Mouse (Mus musculus): Measurements from ENCODE around the gene Acpp. TPM values are rescaled to one million over a fixed set of nuclear protein-coding genes. Genes with fewer than 3 reads are reported as not detected.

Acpp gene
- polyA plus RNA-seq, 1 experiment from 2014 or later, result 0.10 TPM

DNA sequence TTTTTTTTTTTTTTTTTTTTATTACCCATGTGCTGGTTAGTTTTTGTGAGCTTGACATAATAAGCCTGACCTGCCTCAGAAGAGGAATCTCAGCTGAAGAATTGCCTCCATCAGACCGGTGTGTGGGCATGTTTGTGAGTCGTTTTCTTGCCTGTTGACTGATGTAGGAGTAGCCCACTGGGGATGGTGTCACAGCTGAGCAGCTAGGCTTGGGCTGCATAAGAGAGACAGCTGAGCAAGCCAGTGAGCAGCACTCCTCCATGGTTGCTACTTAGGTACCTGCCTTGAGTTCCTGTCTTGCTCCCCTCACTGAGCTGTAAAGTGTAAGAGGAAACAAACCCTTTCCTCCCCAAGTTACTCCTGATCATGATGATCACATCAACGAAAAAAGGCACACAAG is 67.6 kb downstream of the Acpp start:
- H3K27ac ChIP-seq, result no peak overlapping the region
- 70% methylated on average over 3 of the region's 3 CpGs for WGBS
- no peak overlapping the region for H3K4me3 ChIP-seq
- H3K4me2 ChIP-seq, result no peak overlapping the region
- H3K9ac ChIP-seq, result no peak overlapping the region
- H3K36me3 ChIP-seq, result no peaks in the 10 kb centered on the region
- H3K4me1 ChIP-seq (replicated peaks), result no peaks in the 10 kb centered on the region
- no peak for ATAC-seq (replicated peaks; ENCODE audit: insufficient number of reproducible peaks, insufficient read depth, low FRiP score, low read depth)
- no peaks in the 10 kb centered on the region for H3K9me3 ChIP-seq (replicated peaks)
- H3K27me3 ChIP-seq, result no peaks in the 10 kb centered on the region

DNA sequence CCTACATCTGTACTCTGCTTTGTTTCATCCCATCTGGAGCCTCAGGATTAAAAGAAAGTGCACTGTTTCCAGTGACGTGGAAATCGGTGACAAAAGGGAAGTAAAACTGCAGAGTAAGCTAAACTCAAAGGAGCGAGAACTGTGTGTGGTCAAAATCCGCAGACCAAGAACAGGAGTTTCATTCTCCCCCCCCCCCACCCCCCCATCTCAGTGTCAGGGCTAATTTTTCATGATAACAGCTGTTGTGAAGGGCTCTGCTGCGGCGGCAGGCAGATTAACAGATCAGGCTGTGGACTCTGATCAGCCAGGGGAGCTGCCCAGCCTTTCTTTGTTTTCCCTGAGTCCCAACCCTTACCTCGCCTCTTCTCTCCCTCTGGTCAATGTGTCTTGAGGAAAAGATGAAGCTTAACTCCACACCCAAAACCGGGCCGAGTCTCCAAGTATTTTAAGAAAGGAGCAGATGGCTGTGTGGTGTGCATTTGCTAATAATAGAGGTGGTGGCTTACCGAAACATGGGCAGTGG is 68.1 kb downstream of the Acpp start:
- 38% methylated on average over 10 of the region's 10 CpGs for WGBS
- no peak for ATAC-seq (replicated peaks; ENCODE audit: insufficient number of reproducible peaks, insufficient read depth, low FRiP score, low read depth)
- Histone ChIP-seq H3K4me3 (no peak overlapping the region), H3K36me3 (no peaks in the 10 kb centered on the region), H3K9ac (no peak overlapping the region), H3K4me2 (no peak overlapping the region), H3K9me3 (replicated peaks) (no peaks in the 10 kb centered on the region), H3K4me1 (replicated peaks) (no peaks in the 10 kb centered on the region), H3K27me3 (no peaks in the 10 kb centered on the region), H3K27ac (no peak overlapping the region)

DNA sequence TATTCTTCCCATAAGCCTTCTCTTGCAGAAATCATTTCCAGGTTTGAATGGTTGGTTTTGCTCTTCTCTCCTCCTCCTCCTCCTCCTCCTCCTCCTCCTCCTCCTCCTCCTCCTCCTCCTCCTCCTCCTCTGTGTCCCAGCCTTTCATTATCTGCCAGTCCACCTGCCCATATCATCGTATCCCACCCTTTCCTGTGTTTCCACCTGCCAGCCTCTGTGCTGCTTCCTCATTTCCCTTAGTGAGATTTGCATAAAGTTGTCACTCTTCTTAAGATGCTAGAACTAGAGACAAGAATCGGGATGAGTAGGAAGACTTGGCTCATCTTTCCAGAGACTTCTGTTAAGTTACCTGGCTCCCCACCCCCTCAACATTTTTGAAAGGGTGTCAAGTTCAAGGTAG is 73.0 kb downstream of the Acpp start:
- no peak for ATAC-seq (replicated peaks; ENCODE audit: insufficient number of reproducible peaks, insufficient read depth, low FRiP score, low read depth)
- peaks cover 15% of the 10 kb centered on the region for H3K4me1 ChIP-seq (replicated peaks)
- H3K4me3 ChIP-seq, result no peak overlapping the region
- H3K36me3 ChIP-seq, result no peaks in the 10 kb centered on the region
- H3K9me3 ChIP-seq (replicated peaks), result no peaks in the 10 kb centered on the region
- WGBS, result 63% methylated on average over 2 of the region's 2 CpGs
- no peak overlapping the region for H3K4me2 ChIP-seq
- no peak overlapping the region for H3K9ac ChIP-seq
- no peak overlapping the region for H3K27ac ChIP-seq
- no peaks in the 10 kb centered on the region for H3K27me3 ChIP-seq

DNA sequence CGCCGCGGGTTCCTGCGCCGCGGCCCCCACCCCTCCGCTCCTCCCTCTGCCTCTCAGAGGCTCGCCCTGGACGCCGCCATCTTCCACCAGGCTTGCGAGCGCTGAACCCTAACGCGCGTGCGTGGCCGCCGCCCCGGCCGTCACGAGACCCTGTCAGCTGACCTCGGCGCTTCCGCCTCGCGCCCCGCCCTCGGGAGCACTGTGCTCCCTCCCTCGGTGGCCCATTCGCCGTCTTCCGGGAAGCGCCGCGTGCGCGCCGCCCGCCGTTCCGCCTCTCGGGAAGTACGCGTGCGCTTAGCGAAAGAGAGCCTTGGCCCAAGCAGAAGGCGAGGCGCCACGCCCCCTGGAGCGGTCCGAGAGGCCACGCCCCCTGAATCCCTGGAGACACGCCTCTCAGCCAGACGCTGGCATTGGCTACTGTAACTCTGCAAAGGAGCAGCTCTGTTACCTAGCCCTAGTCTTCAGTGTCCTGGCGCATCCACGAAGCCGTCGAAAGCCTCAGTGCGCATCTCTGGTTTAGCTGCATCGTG is 74.7 kb downstream of the Acpp start, which contains the start of gene Dnajc13:
Gene Dnajc13 (minus strand): TSS at position 108 of the 530 bp plus-strand sequence.
- WGBS, result under 1% methylated on average over 60 of the region's 60 CpGs
- no peaks in the 10 kb centered on the region for H3K27me3 ChIP-seq
- peak within 1 kb of the TSS; percentile 90 for H3K9ac ChIP-seq
- H3K4me3 ChIP-seq, result peak within 1 kb of the TSS; percentile 99
- no peaks in the 10 kb centered on the region for H3K36me3 ChIP-seq
- H3K4me2 ChIP-seq, result peak within 1 kb of the TSS; percentile 83
- peaks cover 15% of the 10 kb centered on the region for H3K4me1 ChIP-seq (replicated peaks)
- no peaks in the 10 kb centered on the region for H3K9me3 ChIP-seq (replicated peaks)
- peak; percentile 94 for ATAC-seq (replicated peaks; ENCODE audit: insufficient number of reproducible peaks, insufficient read depth, low FRiP score, low read depth)
- H3K27ac ChIP-seq, result peak within 1 kb of the TSS; percentile 90

DNA sequence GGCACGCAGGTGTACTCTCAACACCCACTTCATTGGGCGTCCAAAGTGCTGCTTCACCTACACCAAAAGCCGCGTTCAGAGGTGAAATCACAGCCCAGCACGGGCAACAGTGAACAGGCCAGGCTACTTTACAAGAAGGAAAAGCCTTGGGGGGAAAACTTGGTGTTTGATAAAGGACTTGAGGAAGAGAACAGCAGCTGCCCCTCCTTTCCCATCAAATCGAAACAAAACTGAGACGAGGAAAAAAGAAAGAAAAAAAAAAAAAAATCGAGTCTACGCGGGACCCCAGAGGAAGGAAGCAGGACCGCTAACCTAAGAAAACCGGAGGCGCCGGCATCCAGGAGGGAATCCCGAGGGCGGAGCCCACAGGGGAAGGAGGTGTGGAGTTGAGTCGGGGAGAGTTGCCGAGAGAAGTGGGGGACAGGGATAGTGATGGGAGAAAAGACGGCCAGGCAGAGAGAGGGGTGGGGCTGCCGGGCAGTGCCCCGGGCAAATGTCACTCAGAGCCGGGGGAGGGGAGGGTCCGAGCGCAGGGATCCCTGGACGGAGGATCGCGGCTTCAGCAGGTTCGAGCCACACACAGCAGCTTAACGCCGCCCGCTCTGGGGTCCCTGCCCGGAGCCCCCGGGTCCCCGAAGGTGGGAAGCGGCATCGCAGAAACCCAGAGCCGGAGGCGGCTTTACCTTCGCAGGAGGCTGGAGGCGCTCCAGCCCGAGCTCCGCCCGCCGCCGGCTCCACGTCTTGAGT is 75.4 kb downstream of the Acpp start:
- Histone ChIP-seq H3K4me2 (peak overlapping the region; percentile 83), H3K27ac (peak overlapping the region; percentile 90), H3K9me3 (replicated peaks) (no peaks in the 10 kb centered on the region), H3K4me1 (replicated peaks) (peaks cover 15% of the 10 kb centered on the region), H3K36me3 (no peaks in the 10 kb centered on the region), H3K27me3 (no peaks in the 10 kb centered on the region), H3K4me3 (peak overlapping the region; percentile 99), H3K9ac (peak overlapping the region; percentile 90)
- peak; percentile 66 for ATAC-seq (replicated peaks; ENCODE audit: insufficient number of reproducible peaks, insufficient read depth, low FRiP score, low read depth)
- WGBS, result under 1% methylated on average over 36 of the region's 46 CpGs

DNA sequence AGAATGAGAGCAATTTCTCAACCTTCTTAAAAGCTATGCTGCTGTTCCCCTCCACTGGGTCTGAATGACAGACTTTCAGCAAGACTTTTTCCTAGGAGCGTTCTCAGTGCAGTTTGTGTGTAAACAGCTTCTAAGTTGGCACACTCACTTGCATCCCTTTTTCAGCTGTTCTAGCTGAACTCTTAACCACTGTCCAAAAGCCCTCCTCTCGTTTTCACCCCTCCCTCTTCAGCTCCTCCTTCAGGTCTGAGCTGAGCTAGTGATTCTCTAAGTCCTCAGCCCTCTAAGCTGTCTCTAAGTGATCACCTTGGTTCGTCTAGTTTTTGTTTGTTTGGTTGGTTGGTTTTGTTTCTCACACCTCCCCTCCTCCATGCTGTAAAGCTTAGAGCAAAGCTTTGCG is 77.2 kb downstream of the Acpp start:
- 63% methylated on average over 4 of the region's 4 CpGs for WGBS
- H3K27me3 ChIP-seq, result no peaks in the 10 kb centered on the region
- no peaks in the 10 kb centered on the region for H3K9me3 ChIP-seq (replicated peaks)
- peaks cover 15% of the 10 kb centered on the region for H3K4me1 ChIP-seq (replicated peaks)
- no peak overlapping the region for H3K9ac ChIP-seq
- H3K4me2 ChIP-seq, result no peak overlapping the region; the same call in 1 of the 2 replicates
- H3K27ac ChIP-seq, result peak overlapping the region; percentile 27; the same call in 1 of the 2 replicates
- H3K36me3 ChIP-seq, result no peaks in the 10 kb centered on the region
- no peak overlapping the region for H3K4me3 ChIP-seq
- ATAC-seq (replicated peaks; ENCODE audit: insufficient number of reproducible peaks, insufficient read depth, low FRiP score, low read depth), result no peak

DNA sequence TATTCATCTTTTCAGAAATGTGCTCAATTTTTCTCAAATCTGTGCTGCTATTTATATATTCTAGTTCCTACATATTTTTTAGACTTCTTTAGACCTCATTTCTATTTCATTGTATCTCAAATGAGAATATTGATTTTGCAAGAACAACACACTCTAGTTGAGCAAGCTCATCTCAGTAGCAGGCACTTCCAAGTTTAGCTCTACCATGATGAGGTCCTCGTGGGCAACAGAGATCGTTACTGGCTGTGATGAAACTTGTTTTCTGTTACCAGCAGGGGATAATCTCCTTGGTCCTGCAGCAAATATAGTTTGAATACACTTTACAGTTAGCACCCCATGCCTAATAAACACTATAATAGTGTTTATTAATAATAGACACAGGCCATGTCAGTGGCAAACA is 81.5 kb downstream of the Acpp start:
- Histone ChIP-seq H3K36me3 (no peaks in the 10 kb centered on the region), H3K27me3 (no peaks in the 10 kb centered on the region), H3K4me2 (no peak overlapping the region), H3K9ac (no peak overlapping the region), H3K9me3 (replicated peaks) (no peaks in the 10 kb centered on the region), H3K4me3 (no peak overlapping the region), H3K27ac (no peak overlapping the region), H3K4me1 (replicated peaks) (peaks cover 20% of the 10 kb centered on the region)
- WGBS, result 62% methylated on average over 2 of the region's 2 CpGs
- ATAC-seq (replicated peaks; ENCODE audit: insufficient number of reproducible peaks, insufficient read depth, low FRiP score, low read depth), result no peak

GRCm38 (mm10) chr9:104254408-104255180 is 83.0 kb downstream of the Acpp start:
- ATAC-seq (replicated peaks; ENCODE audit: insufficient number of reproducible peaks, insufficient read depth, low FRiP score, low read depth), result no peak
- Histone ChIP-seq H3K9me3 (replicated peaks) (no peaks in the 10 kb centered on the region), H3K4me1 (replicated peaks) (peaks cover 19% of the 10 kb centered on the region), H3K4me3 (no peak overlapping the region), H3K27ac (no peak overlapping the region), H3K4me2 (no peak overlapping the region), H3K27me3 (no peaks in the 10 kb centered on the region), H3K9ac (0 out of 2 replicates have a peak overlapping the region, but pooled peaks have one; percentile 6), H3K36me3 (no peaks in the 10 kb centered on the region)
- 46% methylated on average over 9 of the region's 9 CpGs for WGBS

DNA sequence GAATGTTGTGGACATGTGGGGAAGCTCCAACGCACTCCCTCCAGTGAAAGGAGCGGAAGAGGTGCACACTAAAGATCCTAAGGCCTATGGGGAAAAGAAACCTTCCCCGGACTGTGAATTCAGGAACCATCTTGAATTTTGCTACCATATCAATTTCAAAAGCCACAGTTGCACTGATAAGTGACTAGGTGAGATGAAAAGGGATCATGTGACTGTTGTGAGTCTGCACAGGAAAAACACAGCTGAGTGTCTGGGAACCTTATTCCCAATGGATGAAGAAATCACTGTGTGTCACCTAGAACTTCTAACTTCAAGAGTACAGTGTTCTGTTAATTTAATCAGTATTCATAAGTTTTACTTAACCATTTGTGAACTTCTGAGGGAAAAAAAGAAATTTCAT is 84.9 kb downstream of the Acpp start:
- no peak for ATAC-seq (replicated peaks; ENCODE audit: insufficient number of reproducible peaks, insufficient read depth, low FRiP score, low read depth)

DNA sequence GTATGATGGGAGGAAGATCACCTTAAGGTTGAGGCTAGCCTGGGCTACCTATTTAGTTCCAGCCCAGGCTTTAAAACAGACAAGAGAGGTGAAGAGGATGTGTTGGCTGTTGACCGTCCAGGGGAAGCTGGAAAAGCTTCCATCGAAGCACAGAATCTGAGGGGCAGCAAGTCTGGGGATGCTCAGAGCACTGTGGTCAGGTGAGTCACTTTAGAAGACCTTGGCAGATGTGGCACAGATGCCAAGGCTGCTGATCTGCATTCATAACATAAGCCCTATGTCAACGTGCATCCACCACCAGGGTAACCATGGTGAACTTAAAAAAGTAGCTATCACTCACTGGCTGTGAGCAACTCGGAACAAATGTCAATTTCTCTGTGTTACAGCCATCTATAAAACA is 85.9 kb downstream of the Acpp start:
- H3K4me2 ChIP-seq, result no peak overlapping the region
- H3K4me1 ChIP-seq (replicated peaks), result peaks cover 19% of the 10 kb centered on the region
- no peaks in the 10 kb centered on the region for H3K27me3 ChIP-seq
- H3K4me3 ChIP-seq, result no peak overlapping the region
- H3K9ac ChIP-seq, result no peak overlapping the region
- WGBS, result 85% methylated on average over 4 of the region's 4 CpGs
- no peak overlapping the region for H3K27ac ChIP-seq
- ATAC-seq (replicated peaks; ENCODE audit: insufficient number of reproducible peaks, insufficient read depth, low FRiP score, low read depth), result no peak
- no peaks in the 10 kb centered on the region for H3K9me3 ChIP-seq (replicated peaks)
- no peaks in the 10 kb centered on the region for H3K36me3 ChIP-seq

More for the DNA sequence above, 84.9 kb downstream of the Acpp start:
- H3K36me3 ChIP-seq, result no peaks in the 10 kb centered on the region
- no peak overlapping the region for H3K9ac ChIP-seq
- no peak overlapping the region for H3K27ac ChIP-seq
- no peaks in the 10 kb centered on the region for H3K9me3 ChIP-seq (replicated peaks)
- no peaks in the 10 kb centered on the region for H3K27me3 ChIP-seq
- peaks cover 19% of the 10 kb centered on the region for H3K4me1 ChIP-seq (replicated peaks)
- no peak overlapping the region for H3K4me2 ChIP-seq
- 79% methylated on average over 3 of the region's 3 CpGs for WGBS
- no peak overlapping the region for H3K4me3 ChIP-seq

DNA sequence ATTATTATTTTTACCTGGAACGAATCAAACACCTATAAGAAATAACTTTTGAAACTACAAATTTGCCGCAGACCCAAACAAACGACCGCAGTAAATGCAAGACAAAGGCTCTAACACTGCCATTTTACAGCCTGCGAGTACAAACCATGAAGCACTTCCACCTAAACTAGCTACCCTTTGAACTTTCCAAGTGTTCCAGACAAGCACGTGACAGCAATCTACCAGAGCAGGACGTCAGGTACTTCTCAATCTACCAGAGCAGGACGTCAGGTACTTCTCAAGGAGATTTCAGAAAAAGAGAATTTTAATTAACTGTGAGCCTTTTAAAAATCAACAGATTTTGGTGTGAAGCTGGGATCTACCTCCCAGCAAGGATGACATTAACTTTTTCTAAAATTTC is 86.4 kb downstream of the Acpp start:
- WGBS, result 78% methylated on average over 8 of the region's 8 CpGs
- H3K9ac ChIP-seq, result no peak overlapping the region
- no peak for ATAC-seq (replicated peaks; ENCODE audit: insufficient number of reproducible peaks, insufficient read depth, low FRiP score, low read depth)
- H3K27ac ChIP-seq, result no peak overlapping the region
- H3K4me2 ChIP-seq, result no peak overlapping the region
- H3K36me3 ChIP-seq, result peaks cover 1% of the 10 kb centered on the region; the same call in 1 of the 2 replicates
- H3K4me1 ChIP-seq (replicated peaks), result peaks cover 19% of the 10 kb centered on the region
- H3K9me3 ChIP-seq (replicated peaks), result no peaks in the 10 kb centered on the region
- H3K27me3 ChIP-seq, result no peaks in the 10 kb centered on the region
- no peak overlapping the region for H3K4me3 ChIP-seq
